Mouse (Mus musculus) B cell, adult 2 months (primary cell): ENCODE measurements at regions not wholly inside any gene's neighbourhood (a gene's known extent, or its start where the extent isn't known, plus 50 kb on each side); places are given as distances from the start of the nearest gene placed in this dataset.
"Not testable (repeated sequence)": the region's sequence is repeated elsewhere in the genome, so short reads cannot be mapped to it uniquely, and the experiment has no call there.

Experiments used
- DNase-seq, 2 experiments: peaks; one replicate each; pipeline ENCODE4 v3.0.0; 2022

GRCm38 (mm10) chr7:113705929-113706328 is 59.9 kb upstream of the Spon1 start:
- DNase-seq: no peak

DNA sequence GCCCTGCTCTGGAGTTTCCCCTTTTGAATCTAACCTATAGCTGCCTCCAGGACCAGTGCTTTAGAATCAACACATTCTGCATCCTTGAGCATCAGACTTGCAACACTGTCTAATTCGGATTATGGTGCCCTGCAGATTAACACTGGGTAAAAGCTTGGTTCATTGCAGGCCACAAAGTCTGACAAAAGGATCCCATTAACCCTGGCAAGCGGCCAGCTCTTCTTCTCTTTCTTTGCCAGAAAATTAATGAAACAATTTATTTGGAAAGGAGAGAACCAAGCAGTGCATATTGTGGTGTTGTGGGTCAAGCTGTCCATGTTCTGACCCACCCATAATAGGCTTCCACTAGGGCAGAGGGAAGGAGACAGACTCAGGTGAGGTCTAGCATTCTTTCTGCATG is 58.2 kb upstream of the Spon1 start:
- no peak for DNase-seq

DNA sequence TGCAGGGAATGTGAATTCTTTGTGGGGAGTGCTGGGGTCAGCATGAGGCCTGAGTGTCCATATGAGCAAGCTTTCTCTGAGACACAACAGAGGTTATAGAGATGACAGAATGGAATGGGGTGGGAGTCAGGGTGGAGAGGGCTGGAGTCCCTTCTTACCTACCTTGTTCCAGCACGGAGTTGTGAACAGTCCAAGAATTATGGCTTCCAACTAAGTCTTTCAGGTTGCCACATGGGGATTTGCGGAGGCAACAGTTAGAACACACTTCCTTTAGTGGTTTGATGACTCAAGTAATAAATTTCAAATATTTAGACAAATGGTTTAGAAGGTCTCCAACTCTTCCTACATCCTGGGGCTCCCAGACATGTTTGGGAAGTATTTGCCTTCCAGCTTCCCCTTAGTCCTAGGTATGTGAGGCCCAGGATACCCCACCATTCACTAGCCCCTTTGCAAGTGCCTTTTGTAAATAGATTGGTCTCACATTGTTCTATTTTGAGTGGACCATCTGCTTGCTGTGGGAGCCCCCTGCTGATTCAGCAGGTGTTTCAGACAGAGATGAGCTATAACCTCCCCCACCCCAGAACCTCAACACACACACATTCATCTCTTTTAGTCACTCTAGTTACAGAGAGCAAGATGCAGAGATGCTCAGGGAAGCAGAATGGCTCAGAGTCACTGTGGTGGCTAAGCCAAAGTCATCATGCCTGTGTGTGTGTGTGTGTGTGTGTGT is 55.1 kb upstream of the Spon1 start:
- no peak for DNase-seq

- not testable (repeated sequence) for DNase-seq
Observed at GRCm38 (mm10) chr7:113711356-113711755, 54.4 kb upstream of the Spon1 start.
